Mouse (Mus musculus) monocyte, adult 59 days (primary cell): ENCODE measurements around the gene Gm42517. TPM values are rescaled to one million over a fixed set of nuclear protein-coding genes. Genes with fewer than 3 reads are reported as not detected.

Experiments
- total RNA-seq, 2 experiments: library from RNA; stranded (reverse); gene quantifications; one replicate each; pipeline ENCODE4 v1.2.4; 2023

Gm42517 gene
- not detected for total RNA-seq

GRCm38 (mm10) chr5:108367871-108368332, at the start of gene Gm42517:
Gm42517 (minus strand) TSS chr5:108367922.

GRCm38 (mm10) chr5:108388201-108388600, 20.5 kb upstream of the Gm42517 start, which contains the start of gene Pde6b:
Pde6b (plus strand) TSS chr5:108388391.

Other genes starting within 250 kb of the Gm42517 start
- 100 to 1,000 TPM; 105 to 116 TPM for gene Tmed5, start 235.3 kb downstream of the Gm42517 start, total RNA-seq
- under 1 TPM; 0.39 to 0.86 TPM for gene Ccdc18, start 235.0 kb downstream of the Gm42517 start, total RNA-seq
- 10 to 100 TPM; 65.6 to 72.5 TPM for gene Dr1, start 99.0 kb downstream of the Gm42517 start, total RNA-seq
- 1 to 10 TPM; 2.3 to 2.9 TPM for gene Pigg, start 55.3 kb downstream of the Gm42517 start, total RNA-seq
- not detected for gene Pde6b, start 20.5 kb upstream of the Gm42517 start, total RNA-seq
- gene Atp5k, start 66.5 kb upstream of the Gm42517 start, total RNA-seq, result 100 to 1,000 TPM in 1 of 2 experiments, 10 to 100 TPM in 1; 64.1 to 125 TPM
- 10 to 100 TPM; 43.1 to 44.4 TPM for gene Mfsd7a, start 81.0 kb upstream of the Gm42517 start, total RNA-seq
- gene Pcgf3, start 93.3 kb upstream of the Gm42517 start, total RNA-seq, result 10 to 100 TPM; 20.5 to 25.2 TPM
- gene Cplx1, start 182.1 kb upstream of the Gm42517 start, total RNA-seq, result not detected